Mouse (Mus musculus) embryo, embryonic 10.5 days (tissue): ENCODE measurements at regions not wholly inside any gene's neighbourhood (a gene's known extent, or its start where the extent isn't known, plus 50 kb on each side); places are given as distances from the start of the nearest gene placed in this dataset.
A peak's percentile ranks its signal among the peaks of the same experiment; 100 is the strongest.

Experiments
- DNase-seq: peaks from one replicate; pipeline ENCODE4 v3.0.0-alpha.2; 2015; ENCODE audit warnings: low spot score

GRCm38 (mm10) chr16:26169382-26169781 is 63.8 kb upstream of the P3h2 start:
- no peak for DNase-seq

DNA sequence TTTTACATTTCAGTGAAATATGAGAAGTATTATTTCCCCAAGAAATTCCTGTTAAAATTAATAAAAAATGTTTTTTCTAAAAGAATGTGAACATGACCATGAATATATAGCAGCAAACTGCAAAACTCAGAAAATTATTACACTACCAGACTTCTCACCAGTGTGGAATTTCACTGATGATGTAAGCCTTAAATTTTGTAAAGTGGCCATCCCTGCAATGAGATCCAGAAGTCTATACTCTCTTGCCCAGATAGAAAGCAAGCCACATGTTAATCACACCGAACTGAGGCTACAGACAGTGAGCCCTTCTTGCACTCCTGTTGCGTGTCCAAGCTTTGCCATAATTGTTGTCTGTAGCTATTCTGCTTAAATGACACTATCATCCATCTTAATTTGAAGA is 62.6 kb upstream of the P3h2 start:
- no peak for DNase-seq

- DNase-seq, result peak; percentile 22
Measured at GRCm38 (mm10) chr16:26164066-26164465, 58.5 kb upstream of the P3h2 start.

DNA sequence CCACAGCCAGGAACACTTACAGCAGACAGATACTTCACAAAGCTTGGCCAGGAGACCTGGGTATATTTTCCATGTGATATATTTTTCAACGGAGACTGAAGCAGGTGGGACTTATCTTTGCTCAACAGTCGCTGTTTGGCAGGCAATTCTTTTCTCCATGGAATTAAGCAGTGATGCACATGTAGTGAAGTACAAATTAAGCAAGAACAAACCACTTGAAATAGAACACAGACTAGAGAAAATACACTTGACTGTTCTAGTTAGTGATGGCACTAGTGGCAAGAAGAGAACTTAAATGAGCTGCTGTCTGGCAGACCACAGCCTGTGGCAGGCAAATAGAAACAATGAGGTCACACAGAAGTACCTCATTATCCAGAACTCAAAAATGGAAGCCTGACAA is 57.8 kb upstream of the P3h2 start:
- DNase-seq, result no peak

- DNase-seq, result peak; percentile 19
Measured at GRCm38 (mm10) chr16:26157606-26158005, 52.0 kb upstream of the P3h2 start.
